ENCODE assay signal across 8 mouse cellular contexts in genomic region chr12:84222405-84222961, GRCm38 (mm10). TPM values are rescaled to one million over a fixed set of nuclear protein-coding genes. Genes with fewer than 3 reads are reported as not detected.
DNase-seq lines count a peak whose midpoint lies in the region; ATAC-seq lines count a peak whose summit lies in the region.

No protein-coding gene starts in this region.

- no peak overlapping the region for H3K27ac ChIP-seq in embryonic facial prominence, embryonic 12.5 days
- peak overlapping the region; percentile 71 for H3K27ac ChIP-seq in heart, embryonic 10.5 days
- 0 out of 2 replicates have a peak overlapping the region, but pooled peaks have one; percentile 10 for H3K27ac ChIP-seq in liver, embryonic 15.5 days (replicated peaks)

- ATAC-seq in embryonic facial prominence, embryonic 12.5 days (ENCODE audit: insufficient number of reproducible peaks, insufficient read depth, low FRiP score, low TSS enrichment) = no peak
- ATAC-seq in liver, embryonic 15.5 days (ENCODE audit: insufficient read depth) = no peak

- H3K9ac ChIP-seq in embryonic facial prominence, embryonic 12.5 days = peak overlapping the region; percentile 11; the same call in 1 of the 2 replicates
- H3K9ac ChIP-seq in liver, embryonic 15.5 days = peak overlapping the region; percentile 37

- H3K4me2 ChIP-seq in embryonic facial prominence, embryonic 12.5 days (replicated peaks) = peak overlapping the region; percentile 54
- peak overlapping the region; percentile 70 for H3K4me2 ChIP-seq in liver, embryonic 15.5 days

- H3K27me3 ChIP-seq in embryonic facial prominence, embryonic 12.5 days = no peaks in the 10 kb centered on the region
- H3K27me3 ChIP-seq in heart, embryonic 10.5 days (ENCODE audit: insufficient read depth, poor library complexity, severe bottlenecking) = no peaks in the 10 kb centered on the region
- H3K27me3 ChIP-seq in liver, embryonic 15.5 days = no peaks in the 10 kb centered on the region

- no peaks in the 10 kb centered on the region for H3K36me3 ChIP-seq in embryonic facial prominence, embryonic 12.5 days
- no peaks in the 10 kb centered on the region for H3K36me3 ChIP-seq in heart, embryonic 10.5 days
- no peaks in the 10 kb centered on the region for H3K36me3 ChIP-seq in liver, embryonic 15.5 days (replicated peaks)

- peak overlapping the region; percentile 34 for H3K4me3 ChIP-seq in embryonic facial prominence, embryonic 12.5 days
- H3K4me3 ChIP-seq in heart, embryonic 10.5 days = peak overlapping the region; percentile 56
- peak overlapping the region; percentile 49 for H3K4me3 ChIP-seq in liver, embryonic 15.5 days (replicated peaks)

- H3K4me1 ChIP-seq in embryonic facial prominence, embryonic 12.5 days = peaks cover 13% of the 10 kb centered on the region; the same call in 1 of the 2 replicates
- peaks cover 18% of the 10 kb centered on the region for H3K4me1 ChIP-seq in heart, embryonic 10.5 days
- H3K4me1 ChIP-seq in liver, embryonic 15.5 days (replicated peaks) = peaks cover 51% of the 10 kb centered on the region

- DNase-seq in B cell, adult 2 months = peak; percentile 89 to 91
- DNase-seq in Muller cell, postnatal 12 days (ENCODE audit: inconsistent ontology term) = peak; percentile 65
- peak; percentile 84 for DNase-seq in heart, embryonic 10.5 days (ENCODE audit: low spot score)
- DNase-seq in kidney, adult 9 months = peak; percentile 73
- peak; percentile 80 to 85 for DNase-seq in natural killer cell, adult 2 months (ENCODE audit: low spot score in 2 of 2)
- DNase-seq in thymus, postnatal 25 days = peak; percentile 49

- under 1% methylated on average over 17 of the region's 17 CpGs for WGBS in embryonic facial prominence, embryonic 12.5 days
- 1% methylated on average over 17 of the region's 17 CpGs for WGBS in heart, embryonic 10.5 days
- WGBS in liver, embryonic 15.5 days (ENCODE audit: insufficient replicate concordance) = 4% methylated on average over 17 of the region's 17 CpGs

- H3K9me3 ChIP-seq in embryonic facial prominence, embryonic 12.5 days = no peaks in the 10 kb centered on the region
- no peaks in the 10 kb centered on the region for H3K9me3 ChIP-seq in heart, embryonic 10.5 days
- no peaks in the 10 kb centered on the region for H3K9me3 ChIP-seq in liver, embryonic 15.5 days (replicated peaks)

RNA-seq across cellular contexts. Expression of gene Elmsan1, which starts 3.8 kb away (rescaled TPM):
- polyA plus RNA-seq in embryonic facial prominence, embryonic 12.5 days (2016; fragmentation: Nextera tagmentation; extraction: Ambion mirVana) = 7.9 and 9.0 TPM in 2 replicates
- polyA plus RNA-seq in heart, embryonic 10.5 days (2016; fragmentation: Nextera tagmentation; extraction: Ambion mirVana) = 8.0 and 10.5 TPM in 2 replicates
- polyA plus RNA-seq in liver, embryonic 15.5 days (2015; fragmentation: Nextera tagmentation; extraction: Ambion mirVana) = 7.7 and 8.7 TPM in 2 replicates
